Mouse (Mus musculus) spleen, postnatal 36 days (tissue): Measurements from ENCODE around the gene Cryga.
"Not testable (repeated sequence)": the region's sequence is repeated elsewhere in the genome, so short reads cannot be mapped to it uniquely, and the experiment has no call there.

Experiments
- DNase-seq, 2 experiments: peaks; one replicate each; pipeline ENCODE4 v3.0.0; 2022; ENCODE audit warnings: low spot score in 2 of 2, mixed read lengths in 1 of 2

The Cryga gene

DNA sequence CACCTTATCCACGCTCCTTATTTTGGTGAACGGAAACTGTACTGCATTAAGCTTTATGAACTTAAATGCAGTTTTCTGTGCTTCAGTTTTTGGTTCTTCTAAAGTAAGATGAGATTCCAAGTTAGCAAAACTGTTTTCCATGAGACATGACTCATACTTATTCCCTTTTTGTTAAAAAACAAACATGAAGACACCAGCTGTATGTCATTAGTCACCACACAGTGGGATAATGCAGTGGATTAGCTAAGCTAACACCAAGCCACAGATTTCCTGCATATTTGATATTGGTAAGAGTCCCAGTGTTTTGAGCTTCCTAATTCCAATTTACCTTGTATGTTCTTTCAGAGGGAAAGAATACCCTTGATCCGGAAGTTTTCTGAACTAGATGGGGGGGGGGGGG lies 11.6 kb downstream of the Cryga start:
- DNase-seq: no peak

DNA sequence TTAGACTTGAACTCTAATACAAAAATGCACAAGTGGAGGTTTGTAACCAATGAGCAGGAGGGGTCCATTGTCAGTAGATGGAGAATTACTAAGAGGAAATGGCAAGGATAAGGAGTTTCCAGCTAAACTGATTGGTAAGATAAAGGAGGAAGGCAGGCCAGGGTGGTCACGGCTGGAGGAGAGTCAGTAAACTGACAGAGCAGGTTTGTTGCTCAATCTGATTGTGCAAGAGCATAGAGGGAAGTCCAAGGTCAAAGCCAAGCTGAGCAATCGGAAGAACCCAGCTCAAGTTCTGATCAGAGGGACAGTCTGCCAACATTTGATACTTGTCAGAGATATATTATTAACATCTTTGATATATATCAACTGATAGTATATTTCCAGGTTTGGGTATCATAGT lies 12.8 kb downstream of the Cryga start:
- DNase-seq: peak in 1 of 2 experiments; percentile 23

DNA sequence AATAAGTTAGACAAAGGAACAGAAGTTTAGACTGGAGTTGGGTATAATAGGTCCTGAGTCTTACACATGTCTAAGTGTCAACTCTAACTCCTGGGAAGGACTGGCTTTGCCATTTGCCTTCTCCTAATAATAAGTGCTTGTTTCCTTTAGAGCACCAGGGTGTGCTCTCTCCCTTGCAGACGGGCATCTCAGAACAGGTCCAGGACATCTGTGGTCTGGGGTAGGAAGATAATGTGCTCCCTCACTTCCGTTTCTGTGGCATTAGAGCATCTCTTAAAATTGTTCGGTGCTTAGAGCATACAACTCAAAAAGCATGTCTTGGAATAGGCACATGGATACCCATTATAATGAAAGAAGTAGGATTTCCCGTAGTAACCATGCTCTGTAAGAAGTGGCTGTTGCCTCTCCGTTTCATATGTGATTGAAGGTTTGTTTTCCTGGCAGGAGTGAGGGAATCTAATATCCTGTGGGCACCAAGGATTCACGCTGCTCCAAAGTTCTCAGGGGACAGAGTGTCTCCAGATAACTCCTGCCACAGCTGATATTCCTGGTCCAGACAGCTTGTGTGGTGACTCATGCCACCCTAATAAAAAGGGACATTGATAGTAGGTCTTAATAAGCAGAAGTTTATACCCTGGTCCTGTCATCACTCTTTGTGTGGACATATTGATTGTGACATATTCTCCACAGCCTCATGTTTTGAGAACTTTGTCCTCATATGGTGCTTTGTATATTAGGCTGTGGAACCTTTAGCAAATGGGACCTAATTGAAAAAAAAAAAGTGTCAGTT lies 14.4 kb downstream of the Cryga start:
- no peak for DNase-seq

DNA sequence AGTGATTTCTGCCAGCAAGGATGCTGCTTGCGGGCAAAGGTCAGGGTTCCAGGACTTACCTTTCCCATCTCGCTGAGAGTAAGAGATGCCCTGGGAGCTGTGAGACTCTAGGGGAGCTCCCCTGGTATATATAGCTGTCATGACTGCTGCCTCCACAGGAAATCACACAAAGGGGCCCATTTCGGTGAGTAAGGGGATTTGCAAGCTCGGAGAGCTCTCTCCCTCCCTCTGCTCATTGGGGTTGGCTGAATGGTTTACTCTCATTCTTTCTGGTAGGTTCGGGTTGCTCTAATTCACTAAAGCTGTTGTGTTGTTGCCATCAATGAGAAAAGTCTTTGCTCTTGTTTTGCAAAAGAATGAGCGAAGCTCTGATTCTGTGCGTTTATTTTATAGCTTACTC lies 21.0 kb downstream of the Cryga start, which contains the start of gene Crygb:
Crygb (minus strand) TSS at position 101 of the 400 bp plus-strand sequence.
- DNase-seq: no peak

DNA sequence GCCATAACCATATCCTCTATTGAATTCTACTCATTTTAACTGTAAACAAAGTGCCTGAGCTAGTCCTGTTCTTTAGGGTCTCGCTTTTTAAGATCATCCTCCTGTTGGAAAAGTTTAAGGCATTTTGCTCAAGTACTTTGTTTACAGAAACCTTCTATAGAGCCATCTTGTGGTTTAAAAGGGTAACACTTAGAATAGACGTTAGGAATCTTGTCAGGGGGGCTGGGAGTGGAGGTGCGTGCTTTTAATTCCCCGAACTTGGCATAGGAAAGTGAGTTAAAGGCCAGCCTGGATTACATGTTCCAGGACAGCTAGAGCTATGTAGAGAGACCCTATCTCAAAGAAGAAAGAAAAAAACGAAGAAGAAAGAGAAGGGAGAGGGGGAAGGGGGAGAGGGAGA lies 27.6 kb downstream of the Cryga start:
- no peak for DNase-seq

DNA sequence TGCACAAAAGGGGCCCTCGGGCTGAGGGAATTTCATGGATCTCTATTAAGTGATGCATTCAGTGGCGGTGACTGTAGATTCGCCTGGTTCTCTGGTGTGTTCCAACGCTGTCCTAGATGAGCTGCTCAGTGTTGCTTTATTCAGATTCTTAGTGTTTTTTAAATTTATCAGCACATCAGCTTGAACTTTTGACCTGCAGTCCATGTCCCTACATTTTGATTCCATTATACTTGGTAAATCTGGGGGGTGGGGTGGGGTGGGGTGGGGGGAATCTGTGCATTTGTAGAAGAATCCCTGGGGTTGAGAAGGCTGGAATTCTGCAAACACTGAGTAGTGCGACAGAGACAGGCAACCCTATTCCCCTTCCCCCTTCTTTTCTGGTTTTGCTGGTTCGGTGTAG lies 29.6 kb downstream of the Cryga start, which contains the start of gene Crygc:
Crygc (minus strand) TSS at position 101 of the 400 bp plus-strand sequence.
- no peak for DNase-seq

DNA sequence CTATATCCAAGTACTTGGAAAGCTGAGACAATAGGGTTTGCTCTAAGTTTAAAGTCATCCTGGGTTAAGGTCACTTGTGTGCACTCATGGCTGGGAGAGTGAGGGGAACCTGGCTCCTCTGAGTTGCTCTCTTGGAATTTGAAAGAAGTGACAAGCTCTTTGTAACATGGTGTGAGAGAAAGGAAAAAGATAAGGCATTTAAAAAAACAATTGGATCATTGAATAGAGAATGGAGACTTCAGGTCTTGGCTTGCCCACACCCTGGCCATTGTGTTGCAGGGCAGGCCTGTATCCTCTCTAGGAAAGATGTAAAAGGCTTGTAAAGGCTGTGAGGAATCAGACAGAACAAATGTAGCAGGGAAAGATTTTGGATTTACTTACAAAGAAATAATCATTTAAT lies 35.3 kb downstream of the Cryga start:
- no peak for DNase-seq

DNA sequence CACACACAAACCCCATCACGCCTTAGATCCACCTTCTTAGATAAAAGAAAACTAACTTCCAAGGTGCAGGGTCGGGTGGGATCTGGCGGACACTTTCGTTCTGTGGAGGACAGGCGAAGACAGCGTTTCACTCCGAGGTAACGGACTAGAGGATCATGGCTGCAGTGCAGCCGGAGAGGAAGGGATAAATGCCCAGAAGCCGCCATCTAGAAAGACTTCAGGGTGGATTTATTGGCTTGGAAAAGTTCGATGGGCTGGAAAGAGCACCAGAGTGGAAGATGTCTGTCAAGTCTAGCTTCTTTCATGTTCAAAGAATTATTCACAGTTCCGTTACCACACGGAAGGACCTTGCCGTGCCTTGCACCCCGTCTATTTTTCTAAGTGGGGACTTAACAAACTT lies 39.0 kb downstream of the Cryga start:
- no peak for DNase-seq

DNA sequence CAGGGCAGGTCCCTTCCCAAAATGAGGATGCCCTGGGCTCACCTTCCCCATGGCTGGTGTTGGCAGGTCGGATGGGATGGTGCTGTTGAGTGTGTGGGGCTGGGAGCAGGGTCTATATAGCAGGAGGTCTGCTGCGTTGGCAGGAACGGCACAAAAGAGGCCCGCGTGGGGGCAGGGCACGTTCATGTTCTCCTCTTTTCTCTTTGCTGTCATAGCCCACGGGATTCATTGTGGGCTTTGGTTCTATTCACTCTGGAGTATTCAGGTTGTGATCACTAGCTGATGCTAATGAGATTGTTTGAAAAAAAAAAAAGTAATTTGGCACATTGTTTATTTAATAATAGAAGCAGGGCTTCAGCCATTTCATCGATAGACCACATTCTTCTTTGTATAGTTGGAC lies 39.8 kb downstream of the Cryga start, which contains the start of gene Crygd:
Crygd (minus strand) TSS at position 101 of the 400 bp plus-strand sequence.
- DNase-seq: no peak

DNA sequence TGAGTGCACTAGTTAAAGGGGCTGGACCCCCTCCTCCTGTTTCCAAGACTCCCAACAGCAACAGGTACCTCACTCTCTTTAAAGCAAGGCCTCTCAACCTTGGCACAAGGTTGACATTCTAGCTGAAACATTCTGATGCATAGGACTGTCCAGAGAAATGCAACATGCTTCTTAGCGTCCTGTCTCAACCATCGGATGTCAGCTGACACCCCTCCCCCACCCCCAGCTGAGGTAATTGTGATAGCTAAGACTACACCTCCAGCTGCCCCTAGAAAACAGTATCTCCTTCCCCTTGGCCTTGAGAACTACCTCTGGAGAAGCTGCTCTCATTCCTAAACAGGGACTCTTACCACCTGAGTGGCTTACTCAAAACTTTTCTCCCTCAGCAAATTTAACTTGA lies 51.0 kb downstream of the Cryga start:
- no peak for DNase-seq

DNA sequence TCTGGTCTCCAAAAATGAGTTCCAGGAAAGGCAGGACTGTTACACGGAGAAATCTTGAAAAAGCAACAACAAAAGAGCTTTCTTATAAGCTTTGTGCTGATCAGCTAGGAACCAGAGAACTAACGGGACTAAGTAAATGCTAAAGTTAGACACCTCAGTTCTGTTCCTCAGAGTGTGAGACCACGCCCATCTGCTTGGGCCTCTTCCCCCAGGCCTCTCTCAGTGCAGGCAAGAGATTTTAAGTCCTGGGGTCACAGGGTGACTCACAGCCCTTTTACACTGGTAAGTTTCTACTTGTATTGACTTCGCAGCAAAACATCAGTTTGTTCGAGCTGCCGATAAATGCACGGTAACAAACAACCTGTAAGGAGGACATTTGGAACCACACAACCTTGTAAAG lies 51.5 kb downstream of the Cryga start:
- no peak for DNase-seq

DNA sequence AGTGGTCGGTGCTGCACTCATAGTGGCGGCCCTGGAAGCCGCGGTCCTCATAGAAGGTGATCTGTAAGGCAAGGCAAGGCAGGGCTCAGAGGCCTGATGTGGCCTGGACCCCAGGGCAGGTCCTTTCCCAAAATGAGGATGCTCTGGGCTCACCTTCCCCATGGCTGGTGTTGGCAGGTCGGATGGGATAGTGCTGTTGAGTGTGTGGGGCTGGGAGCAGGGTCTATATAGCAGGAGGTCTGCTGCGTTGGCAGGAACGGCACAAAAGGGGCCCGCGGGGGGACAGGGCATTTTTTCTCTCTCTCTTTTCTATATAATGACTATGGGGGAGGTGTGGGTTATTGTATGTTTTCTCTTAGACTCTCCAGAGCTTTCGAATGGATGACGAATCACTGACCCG lies 52.2 kb downstream of the Cryga start, which contains the start of gene Cryge:
Cryge (minus strand) TSS at position 198 of the 400 bp plus-strand sequence.
- not testable (repeated sequence) for DNase-seq
